Mouse (Mus musculus) Patski (cell line): ENCODE results near the gene Trim24. TPM values are rescaled to one million over a fixed set of nuclear protein-coding genes. Genes with fewer than 3 reads are reported as not detected.

Source experiments
- ATAC-seq: fragments of 100-300 bp; one replicate; pipeline ENCODE4 v1.8.0; 2021
- CTCF ChIA-PET: fragments of 350-600 bp; sonication (Branson Sonifier 250); formaldehyde crosslinking; loops from one replicate; lab custom pipeline; 2022; ENCODE audit warnings: inconsistent platforms; lab: Charles Lee
- POLR2A ChIA-PET: fragments of 350-600 bp; sonication (Branson Sonifier 250); formaldehyde crosslinking; loops from one replicate; lab custom pipeline; 2022; ENCODE audit warnings: antibody characterized with exemption, inconsistent platforms; lab: Charles Lee
- DNase-seq: peaks from one replicate; pipeline ENCODE4 v3.0.0-alpha.2; 2011; ENCODE audit warnings: low read depth, low spot score
- H3K27me3 ChIP-seq: fragments of 371-371 bp; one replicate; pipeline ENCODE4 v1.5.1; 2021
- CTCF ChIP-seq: fragments of 100-300 bp; IDR thresholded peaks from one replicate; pipeline ENCODE4 v1.5.1; 2021
- in situ Hi-C: fragments of 300-500 bp; cut with MboI; formaldehyde crosslinking; loops from 3 replicates; pipeline ENCODE4 v1.11.1; 2018; ENCODE audit warnings: low pct_unique_long_range_greater_than_20kb, mixed read lengths
- polyA plus RNA-seq: library from polyadenylated mRNA; unstranded; gene quantifications from one replicate; pipeline ENCODE4 v1.2.3, GENCODE M21; 2021

The Trim24 gene
- polyA plus RNA-seq, 1 experiment from 2014 or later: 20.0 TPM

GRCm38 (mm10) chr6:37903810-37904209 is 33.2 kb downstream of the Trim24 start:
- in situ Hi-C loops: no loop called here
- peak; percentile 39 for TF ChIP-seq CTCF
- no peaks in the 10 kb centered on the region for H3K27me3 ChIP-seq
- ATAC-seq (no peak), DNase-seq (no peak)
- POLR2A ChIA-PET: no interaction called here
- CTCF ChIA-PET: no interaction called here

- in situ Hi-C loops: no loop called here
- no peak for TF ChIP-seq CTCF
- CTCF ChIA-PET: no interaction called here
Observed at GRCm38 (mm10) chr6:37913525-37913924, 42.9 kb downstream of the Trim24 start.

GRCm38 (mm10) chr6:37925104-37925503 is 54.5 kb downstream of the Trim24 start:
- POLR2A ChIA-PET: no interaction called here
- in situ Hi-C loops: no loop called here

More at GRCm38 (mm10) chr6:37913525-37913924, 42.9 kb downstream of the Trim24 start:
- no peaks in the 10 kb centered on the region for H3K27me3 ChIP-seq
- POLR2A ChIA-PET: no interaction called here
- peak; percentile 47 for DNase-seq
- ATAC-seq: peak; percentile 57

GRCm38 (mm10) chr6:37926751-37927150 is 56.1 kb downstream of the Trim24 start:
- ATAC-seq (no peak), DNase-seq (no peak)
- no peaks in the 10 kb centered on the region for H3K27me3 ChIP-seq
- CTCF ChIA-PET: interaction anchor here (0.7 to 1.2 kb wide), 3 partner anchors 8 to 31 kb away, joined by 3 read pairs; no protein-coding TSS in a partner anchor
- TF ChIP-seq CTCF: no peak
- in situ Hi-C loops: no loop called here
- POLR2A ChIA-PET: no interaction called here

More at GRCm38 (mm10) chr6:37925104-37925503, 54.5 kb downstream of the Trim24 start:
- ATAC-seq: no peak
- CTCF ChIA-PET: no interaction called here
- H3K27me3 ChIP-seq: no peaks in the 10 kb centered on the region
- DNase-seq: no peak
- TF ChIP-seq CTCF: no peak

- DNase-seq: no peak
- ChIA-PET POLR2A (no interaction called here), CTCF (no interaction called here)
- ATAC-seq: no peak
- no peak for TF ChIP-seq CTCF
- no peaks in the 10 kb centered on the region for H3K27me3 ChIP-seq
- in situ Hi-C loops: no loop called here
Observed at GRCm38 (mm10) chr6:37936498-37936897, 65.9 kb downstream of the Trim24 start.

GRCm38 (mm10) chr6:37951306-37951705 is 80.7 kb downstream of the Trim24 start:
- no peak for ATAC-seq
- in situ Hi-C loops: no loop called here
- POLR2A ChIA-PET: no interaction called here

GRCm38 (mm10) chr6:37967386-37967785 is 96.8 kb downstream of the Trim24 start:
- DNase-seq (no peak), ATAC-seq (no peak)
- POLR2A ChIA-PET: no interaction called here
- CTCF ChIA-PET: interaction anchor here (1.0 to 2.5 kb wide), 4 partner anchors 20 to 40 kb away, joined by 3 to 7 read pairs (median 3); no protein-coding TSS in a partner anchor
- no peak for TF ChIP-seq CTCF
- no peaks in the 10 kb centered on the region for H3K27me3 ChIP-seq
- in situ Hi-C loops: no loop called here

More at GRCm38 (mm10) chr6:37951306-37951705, 80.7 kb downstream of the Trim24 start:
- DNase-seq: no peak
- no peaks in the 10 kb centered on the region for H3K27me3 ChIP-seq
- TF ChIP-seq CTCF: no peak
- CTCF ChIA-PET: interaction anchor here (1.2 kb wide), 1 partner anchor 19 kb away, joined by 3 read pairs; no protein-coding TSS in a partner anchor

- CTCF ChIA-PET: interaction anchor here (1.0 to 2.9 kb wide), 9 partner anchors 10 to 549 kb away, joined by 3 to 14 read pairs (median 3); no protein-coding TSS in a partner anchor
- in situ Hi-C loops: loop anchor here (10.0 kb wide), 1 partner anchor 147 kb away; no protein-coding TSS in a partner anchor
- ATAC-seq (no peak), DNase-seq (peak; percentile 9)
- peak; percentile 31 for TF ChIP-seq CTCF
- POLR2A ChIA-PET: no interaction called here
- H3K27me3 ChIP-seq: no peaks in the 10 kb centered on the region
Observed at GRCm38 (mm10) chr6:38007459-38007858, 136.8 kb downstream of the Trim24 start.

GRCm38 (mm10) chr6:38012829-38013228 is 142.2 kb downstream of the Trim24 start:
- DNase-seq (no peak), ATAC-seq (no peak)
- ChIA-PET POLR2A (no interaction called here), CTCF (no interaction called here)
- in situ Hi-C loops: no loop called here
- no peaks in the 10 kb centered on the region for H3K27me3 ChIP-seq
- TF ChIP-seq CTCF: no peak

Other genes starting within 250 kb of the Trim24 start
- not detected for gene Svopl, start 176.2 kb downstream of the Trim24 start, polyA plus RNA-seq
- not detected for gene Tmem213, start 238.4 kb downstream of the Trim24 start, polyA plus RNA-seq